Mouse (Mus musculus): Measurements from ENCODE around the gene Rnf34.

GRCm38 (mm10) chr5:122920557-122920956 lies 70.7 kb downstream of the Rnf34 start:
- no peak for TF ChIP-seq CTCF (IDR thresholded peaks at IDR 0.05; ENCODE audit: borderline replicate concordance, extremely low read depth, insufficient read depth, insufficient read length)
- TF ChIP-seq POLR2A (IDR thresholded peaks at IDR 0.05; ENCODE audit: borderline replicate concordance, extremely low read depth, insufficient read depth, insufficient read length, poor library complexity, severe bottlenecking), result no peak

Measured in brain, embryonic 14.5 days (tissue).